ENCODE assay signal across 12 mouse cellular contexts in genomic region chr19:58065001-58065314, GRCm38 (mm10).
DNase-seq lines count a peak whose midpoint lies in the region; ATAC-seq lines count a peak whose summit lies in the region.
"Had no signal": no experiment of that assay in that cellular context is flagged by ENCODE, and none has a peak within 500 bp of the region (broad histone marks: within the 10 kb centered on the region; RNA-seq: fewer than 3 reads in every experiment).

No protein-coding gene starts in this region.

- DNase-seq in embryonic facial prominence, embryonic 14.5 days (ENCODE audit: low spot score) = peak; percentile 52
- no peak for DNase-seq in embryonic facial prominence, embryonic 10.5 days (ENCODE audit: low spot score)
- DNase-seq in B cell, adult 2 months = peak; percentile 8 to 19
- DNase-seq in lung, postnatal 25 days (ENCODE audit: low spot score) = peak; percentile 41
- no peak for DNase-seq in testis, postnatal 10 days (ENCODE audit: low spot score)
- DNase-seq in spleen, adult 12 weeks (ENCODE audit: low spot score) = no peak
- no peak for DNase-seq in adrenal gland, postnatal 25 days
- DNase-seq: midbrain, embryonic 14.5 days had no signal

- no peaks in the 10 kb centered on the region; the same call in 1 of the 2 replicates for H3K36me3 ChIP-seq in embryonic facial prominence, embryonic 14.5 days (ENCODE audit: control insufficient read depth, insufficient read depth, low read length)
- peaks cover 5% of the 10 kb centered on the region; the same call in 1 of the 2 replicates for H3K36me3 ChIP-seq in embryonic facial prominence, embryonic 10.5 days (replicated peaks)
- H3K36me3 ChIP-seq in heart, embryonic 16.5 days (ENCODE audit: control insufficient read depth, insufficient read depth) = no peaks in the 10 kb centered on the region
- H3K36me3 ChIP-seq: limb, embryonic 10.5 days had no signal

- ATAC-seq in embryonic facial prominence, embryonic 14.5 days (ENCODE audit: low read depth) = no peak
- ATAC-seq in heart, embryonic 16.5 days (replicated peaks; ENCODE audit: extremely low read depth, insufficient read depth, low FRiP score) = no peak
- ATAC-seq: hindbrain, postnatal 0 days had no signal

- H3K4me3 ChIP-seq in embryonic facial prominence, embryonic 14.5 days (ENCODE audit: low read depth, low read length) = no peak overlapping the region
- no peak overlapping the region for H3K4me3 ChIP-seq in embryonic facial prominence, embryonic 10.5 days
- H3K4me3 ChIP-seq in heart, embryonic 16.5 days (ENCODE audit: low read length) = no peak overlapping the region
- H3K4me3 ChIP-seq: embryonic facial prominence, embryonic 13.5 days; limb, embryonic 10.5 days had no signal

- H3K4me2 ChIP-seq in embryonic facial prominence, embryonic 14.5 days (ENCODE audit: low read depth, low read length) = no peak overlapping the region
- peak overlapping the region; percentile 52 for H3K4me2 ChIP-seq in heart, embryonic 16.5 days (ENCODE audit: low read depth, low read length)
- H3K4me2 ChIP-seq: embryonic facial prominence, embryonic 13.5 days had no signal

- no peak overlapping the region for H3K9ac ChIP-seq in embryonic facial prominence, embryonic 14.5 days (ENCODE audit: low read depth, low read length)
- no peak overlapping the region for H3K9ac ChIP-seq in heart, embryonic 16.5 days (ENCODE audit: low read length)
- H3K9ac ChIP-seq: embryonic facial prominence, embryonic 13.5 days had no signal

- H3K27ac ChIP-seq in embryonic facial prominence, embryonic 14.5 days (replicated peaks; ENCODE audit: low read depth, low read length) = no peak overlapping the region
- H3K27ac ChIP-seq in embryonic facial prominence, embryonic 10.5 days (replicated peaks) = no peak overlapping the region
- H3K27ac ChIP-seq in heart, embryonic 16.5 days (ENCODE audit: low read length) = peak overlapping the region; percentile 79
- H3K27ac ChIP-seq: hindbrain, postnatal 0 days; limb, embryonic 10.5 days had no signal

- H3K27me3 ChIP-seq in embryonic facial prominence, embryonic 14.5 days (replicated peaks; ENCODE audit: control insufficient read depth, insufficient read depth, low read length) = no peaks in the 10 kb centered on the region
- peaks cover 9% of the 10 kb centered on the region for H3K27me3 ChIP-seq in embryonic facial prominence, embryonic 10.5 days (replicated peaks; ENCODE audit: low read depth, poor library complexity, severe bottlenecking)
- no peaks in the 10 kb centered on the region for H3K27me3 ChIP-seq in heart, embryonic 16.5 days (ENCODE audit: control insufficient read depth, insufficient read depth, low read length)
- H3K27me3 ChIP-seq: embryonic facial prominence, embryonic 13.5 days had no signal

- H3K4me1 ChIP-seq in embryonic facial prominence, embryonic 14.5 days (ENCODE audit: control insufficient read depth, insufficient read depth, low read length) = peaks cover 27% of the 10 kb centered on the region
- H3K4me1 ChIP-seq in embryonic facial prominence, embryonic 10.5 days = peaks cover 39% of the 10 kb centered on the region
- H3K4me1 ChIP-seq in heart, embryonic 16.5 days (ENCODE audit: control insufficient read depth, insufficient read depth, low read length) = peaks cover 39% of the 10 kb centered on the region

- 64% methylated on average over 5 of the region's 5 CpGs for WGBS in embryonic facial prominence, embryonic 14.5 days
- 83% methylated on average over 5 of the region's 5 CpGs for WGBS in embryonic facial prominence, embryonic 10.5 days
- WGBS in heart, embryonic 16.5 days = 23% methylated on average over 5 of the region's 5 CpGs

- no peaks in the 10 kb centered on the region for H3K9me3 ChIP-seq in embryonic facial prominence, embryonic 14.5 days (ENCODE audit: control insufficient read depth, low read length)
- H3K9me3 ChIP-seq in embryonic facial prominence, embryonic 10.5 days = no peaks in the 10 kb centered on the region
- no peaks in the 10 kb centered on the region for H3K9me3 ChIP-seq in heart, embryonic 16.5 days (replicated peaks; ENCODE audit: control insufficient read depth, low read length)
- H3K9me3 ChIP-seq: limb, embryonic 10.5 days had no signal

Comparison
In these comparisons a context has a peak if more than half of its experiments do, and no peak if none do; other contexts are left out.
1. DNase-seq: peak in embryonic facial prominence, embryonic 14.5 days (single experiment), B cell, adult 2 months (2 of 2) and lung, postnatal 25 days (single experiment); none in embryonic facial prominence, embryonic 10.5 days (single experiment), testis, postnatal 10 days (single experiment), spleen, adult 12 weeks (single experiment) and adrenal gland, postnatal 25 days (single experiment).